Comparison of ENCODE assay signal across 9 mouse cellular contexts in genomic region chr7:5016057-5016456, GRCm38 (mm10). TPM values are rescaled to one million over a fixed set of nuclear protein-coding genes. Genes with fewer than 3 reads are reported as not detected.
DNase-seq lines count a peak whose midpoint lies in the region; ATAC-seq and TF ChIP-seq lines count a peak whose summit lies in the region.
"Had no signal": no experiment of that assay in that cellular context is flagged by ENCODE, and none has a peak within 500 bp of the region (broad histone marks: within the 10 kb centered on the region; RNA-seq: fewer than 3 reads in every experiment).

No protein-coding gene starts in this region.

- no peak for TF ChIP-seq POLR2A in CH12.LX (IDR thresholded peaks at IDR 0.05; ENCODE audit: low read depth, low read length)

- 67% methylated on average over 3 of the region's 3 CpGs for WGBS in heart, embryonic 11.5 days (ENCODE audit: insufficient replicate concordance)
- WGBS in forebrain, embryonic 13.5 days, result 70% methylated on average over 3 of the region's 3 CpGs
- WGBS in liver, embryonic 16.5 days (ENCODE audit: insufficient replicate concordance), result 28% methylated on average over 3 of the region's 3 CpGs

- intact Hi-C loops in heart, postnatal 25 days (cut with DNase I), result no loop called here
- intact Hi-C loops in left cerebral cortex, postnatal 4 days (cut with DNase I), result loop anchor here (5.0 kb wide), 1 partner anchor 36 kb away; the partner anchor contains the start of gene Zfp580

- no peak for DNase-seq in heart, postnatal 25 days (ENCODE audit: low spot score)
- DNase-seq in CH12.LX (ENCODE audit: extremely low read depth), result no peak
- no peak for DNase-seq in right cerebral cortex, postnatal 25 days
- DNase-seq in left cerebral cortex, postnatal 4 days, result no peak

- H3K27me3 ChIP-seq in heart, embryonic 11.5 days (ENCODE audit: control insufficient read depth, insufficient read depth, low read length), result no peaks in the 10 kb centered on the region
- no peaks in the 10 kb centered on the region for H3K27me3 ChIP-seq in CH12.LX (replicated peaks)
- no peaks in the 10 kb centered on the region for H3K27me3 ChIP-seq in forebrain, embryonic 13.5 days
- no peaks in the 10 kb centered on the region for H3K27me3 ChIP-seq in liver, embryonic 16.5 days (ENCODE audit: control insufficient read depth, insufficient read depth, low read depth, low read length)

- ATAC-seq in heart, embryonic 11.5 days (replicated peaks; ENCODE audit: insufficient number of reproducible peaks, low FRiP score, low TSS enrichment), result no peak
- no peak for ATAC-seq in forebrain, embryonic 13.5 days
- ATAC-seq in liver, embryonic 16.5 days (ENCODE audit: low read depth), result no peak
- ATAC-seq in granulocyte monocyte progenitor cell, adult 5-6 weeks (replicated peaks; ENCODE audit: poor library complexity, severe bottlenecking), result no peak

- H3K27ac ChIP-seq in heart, embryonic 11.5 days (ENCODE audit: low read depth, low read length), result peak overlapping the region; percentile 99
- H3K27ac ChIP-seq in CH12.LX (ENCODE audit: insufficient read depth, low read depth), result peak overlapping the region; percentile 90
- H3K27ac ChIP-seq in forebrain, embryonic 13.5 days, result peak overlapping the region; percentile 99
- H3K27ac ChIP-seq in liver, embryonic 16.5 days (ENCODE audit: low read length), result peak overlapping the region; percentile 98

- peak overlapping the region; percentile 78 for H3K4me2 ChIP-seq in heart, embryonic 11.5 days
- peak overlapping the region; percentile 74 for H3K4me2 ChIP-seq in CH12.LX (ENCODE audit: insufficient read depth, low read depth, poor library complexity, severe bottlenecking)
- H3K4me2 ChIP-seq in forebrain, embryonic 13.5 days, result peak overlapping the region; percentile 67
- peak overlapping the region; percentile 90 for H3K4me2 ChIP-seq in liver, embryonic 16.5 days (ENCODE audit: low read depth, low read length)

- H3K4me3 ChIP-seq in heart, embryonic 11.5 days (ENCODE audit: low read depth, low read length), result peak overlapping the region; percentile 83
- H3K4me3 ChIP-seq in CH12.LX (replicated peaks in 1 of 3; ENCODE audit: low read depth in 2 of 3, low read length in 2 of 3, poor library complexity in 1 of 3), result peak overlapping the region; percentile 44 to 73 (median 61)
- peak overlapping the region; percentile 68 for H3K4me3 ChIP-seq in forebrain, embryonic 13.5 days
- H3K4me3 ChIP-seq in liver, embryonic 16.5 days (ENCODE audit: low read depth, low read length), result peak overlapping the region; percentile 81

- H3K79me2 ChIP-seq in CH12.LX (replicated peaks; ENCODE audit: control insufficient read depth, extremely low read depth, insufficient read depth, poor library complexity, severe bottlenecking), result peaks cover 12% of the 10 kb centered on the region

- TF ChIP-seq EP300 in CH12.LX (IDR thresholded peaks at IDR 0.05; ENCODE audit: low read length), result no peak

- no peaks in the 10 kb centered on the region for H3K9me3 ChIP-seq in heart, embryonic 11.5 days (replicated peaks; ENCODE audit: control insufficient read depth, low read length)
- peaks cover 6% of the 10 kb centered on the region for H3K9me3 ChIP-seq in CH12.LX (replicated peaks; ENCODE audit: low read length)
- no peaks in the 10 kb centered on the region for H3K9me3 ChIP-seq in forebrain, embryonic 13.5 days (replicated peaks)
- no peaks in the 10 kb centered on the region for H3K9me3 ChIP-seq in liver, embryonic 16.5 days (replicated peaks; ENCODE audit: control insufficient read depth, low read length)

- no peak for TF ChIP-seq RAD21 in CH12.LX (IDR thresholded peaks at IDR 0.05; ENCODE audit: low read depth, low read length)

- peaks cover 4% of the 10 kb centered on the region; the same call in 1 of the 2 replicates for H3K4me1 ChIP-seq in heart, embryonic 11.5 days (ENCODE audit: control insufficient read depth, insufficient read depth, low read length)
- H3K4me1 ChIP-seq in CH12.LX (ENCODE audit: control insufficient read depth in 1 of 2, insufficient read depth in 2 of 2), result peaks cover 4 to 37% of the 10 kb centered on the region in 2 experiments
- peaks cover 17% of the 10 kb centered on the region for H3K4me1 ChIP-seq in forebrain, embryonic 13.5 days
- H3K4me1 ChIP-seq in liver, embryonic 16.5 days (ENCODE audit: control insufficient read depth, low read depth, low read length), result peaks cover 29% of the 10 kb centered on the region

- H3K9ac ChIP-seq in heart, embryonic 11.5 days (ENCODE audit: low read depth, low read length), result peak overlapping the region; percentile 96
- H3K9ac ChIP-seq in CH12.LX (ENCODE audit: insufficient read depth, low read depth), result peak overlapping the region; percentile 81
- peak overlapping the region; percentile 79 for H3K9ac ChIP-seq in forebrain, embryonic 13.5 days
- H3K9ac ChIP-seq in liver, embryonic 16.5 days (ENCODE audit: low read depth, low read length), result peak overlapping the region; percentile 88

- in situ Hi-C loops in CH12.LX (cut with MboI; ENCODE audit: low pct_ligation_motif_present, low pct_unique_long_range_greater_than_20kb, low sequenced_read_pairs), result no loop called here

- H3K36me3 ChIP-seq in heart, embryonic 11.5 days (ENCODE audit: control insufficient read depth, insufficient read depth, low read length), result peaks cover 12% of the 10 kb centered on the region
- peaks cover 23 to 32% of the 10 kb centered on the region in 2 experiments for H3K36me3 ChIP-seq in CH12.LX (replicated peaks in 1 of 2; ENCODE audit: control insufficient read depth in 1 of 2, insufficient read depth in 1 of 2, low read length in 1 of 2)
- peaks cover 28% of the 10 kb centered on the region for H3K36me3 ChIP-seq in forebrain, embryonic 13.5 days (ENCODE audit: poor library complexity, severe bottlenecking)
- peaks cover 29% of the 10 kb centered on the region for H3K36me3 ChIP-seq in liver, embryonic 16.5 days (ENCODE audit: control insufficient read depth, insufficient read depth)

- dilution Hi-C loops in CH12.LX (cut with MboI; ENCODE audit: extremely low pct_ligation_motif_present, extremely low pct_unique_long_range_greater_than_20kb, low sequenced_read_pairs), result no loop called here

- TF ChIP-seq CTCF in CH12.LX (conservative IDR thresholded peaks at IDR 0.05 in 1 of 2, IDR thresholded peaks at IDR 0.05 in 1 of 2; ENCODE audit: low read depth in 2 of 2, low read length in 2 of 2), result no peak

RNA-seq across cellular contexts. Expression of gene Gm44973, which starts 0.8 kb away (rescaled TPM):
- 0.89 TPM in 1 of 2 replicates, not detected in the other for polyA plus RNA-seq in heart, embryonic 11.5 days (2014; fragmentation: Nextera tagmentation; extraction: Ambion mirVana)
- total RNA-seq in heart, postnatal 25 days (2021), result not detected
- not detected in 2 replicates for total RNA-seq in CH12.LX (2012; rRNA removed)
- total RNA-seq in CH12.LX (2014; rRNA removed), result 1.3 and 2.1 TPM in 2 replicates
- polyA plus RNA-seq in CH12.LX (2012; ENCODE audit: insufficient read length, low read depth), result 5.2 and 6.3 TPM in 2 replicates
- 1.5 and 2.1 TPM in 2 replicates for polyA plus RNA-seq in forebrain, embryonic 13.5 days (2015; fragmentation: Nextera tagmentation; extraction: Ambion mirVana)
- 0.58 and 0.89 TPM in 2 replicates for polyA plus RNA-seq in liver, embryonic 16.5 days (2015; fragmentation: Nextera tagmentation; extraction: Ambion mirVana)
- not detected for total RNA-seq in left cerebral cortex, postnatal 4 days (2021)
- not detected in 2 replicates for total RNA-seq in granulocyte monocyte progenitor cell, adult 5-6 weeks (2014; fragmentation: Nextera tagmentation)
- 7.5 TPM in 1 of 2 replicates, not detected in the other for total RNA-seq in granulocyte monocyte progenitor cell, adult 5-6 weeks (2017)
- total RNA-seq: gastrocnemius, postnatal 4 days had no signal

RNA-seq across cellular contexts. Expression of gene Fiz1, which starts 1.6 kb away (rescaled TPM):
- polyA plus RNA-seq in heart, embryonic 11.5 days (2014; fragmentation: Nextera tagmentation; extraction: Ambion mirVana), result 25.5 and 25.9 TPM in 2 replicates
- 10 to 100 TPM; 13.6 to 24.2 TPM for total RNA-seq in heart, postnatal 25 days (2021)
- total RNA-seq in CH12.LX (2012; rRNA removed), result 23.7 and 24.3 TPM in 2 replicates
- 13.5 and 18.4 TPM in 2 replicates for total RNA-seq in CH12.LX (2014; rRNA removed)
- 37.1 and 40.8 TPM in 2 replicates for polyA plus RNA-seq in CH12.LX (2012; ENCODE audit: insufficient read length, low read depth)
- polyA plus RNA-seq in forebrain, embryonic 13.5 days (2015; fragmentation: Nextera tagmentation; extraction: Ambion mirVana), result 46.6 and 51.2 TPM in 2 replicates
- 10.4 and 12.5 TPM in 2 replicates for polyA plus RNA-seq in liver, embryonic 16.5 days (2015; fragmentation: Nextera tagmentation; extraction: Ambion mirVana)
- total RNA-seq in left cerebral cortex, postnatal 4 days (2021), result 10 to 100 TPM; 28.0 to 31.4 TPM
- total RNA-seq in granulocyte monocyte progenitor cell, adult 5-6 weeks (2014; fragmentation: Nextera tagmentation), result 27.4 and 33.9 TPM in 2 replicates
- total RNA-seq in granulocyte monocyte progenitor cell, adult 5-6 weeks (2017), result 15.6 and 23.4 TPM in 2 replicates

RNA-seq across cellular contexts. Expression of gene Zfp524, which starts 1.8 kb away (rescaled TPM):
- 10.2 and 11.0 TPM in 2 replicates for polyA plus RNA-seq in heart, embryonic 11.5 days (2014; fragmentation: Nextera tagmentation; extraction: Ambion mirVana)
- total RNA-seq in heart, postnatal 25 days (2021), result 1 to 10 TPM; 8.7 to 9.0 TPM
- total RNA-seq in CH12.LX (2012; rRNA removed) (7.9 and 8.4 TPM in 2 replicates), CH12.LX (2014; rRNA removed) (3.1 and 4.4 TPM in 2 replicates)
- polyA plus RNA-seq in CH12.LX (2012; ENCODE audit: insufficient read length, low read depth), result 2.3 and 2.8 TPM in 2 replicates
- 9.1 and 10.4 TPM in 2 replicates for polyA plus RNA-seq in forebrain, embryonic 13.5 days (2015; fragmentation: Nextera tagmentation; extraction: Ambion mirVana)
- polyA plus RNA-seq in liver, embryonic 16.5 days (2015; fragmentation: Nextera tagmentation; extraction: Ambion mirVana), result 7.8 and 10.2 TPM in 2 replicates
- 1 to 10 TPM; 3.9 to 5.0 TPM for total RNA-seq in left cerebral cortex, postnatal 4 days (2021)
- 23.3 and 30.7 TPM in 2 replicates for total RNA-seq in granulocyte monocyte progenitor cell, adult 5-6 weeks (2014; fragmentation: Nextera tagmentation)
- 8.5 and 9.3 TPM in 2 replicates for total RNA-seq in granulocyte monocyte progenitor cell, adult 5-6 weeks (2017)

RNA-seq across cellular contexts. Expression of gene Zfp865, which starts 4.1 kb away (rescaled TPM):
- polyA plus RNA-seq in heart, embryonic 11.5 days (2014; fragmentation: Nextera tagmentation; extraction: Ambion mirVana), result 3.4 and 5.5 TPM in 2 replicates
- total RNA-seq in heart, postnatal 25 days (2021), result 10 to 100 TPM; 12.8 to 15.4 TPM
- total RNA-seq in CH12.LX (2012; rRNA removed) (10.9 and 12.3 TPM in 2 replicates), CH12.LX (2014; rRNA removed) (3.7 and 4.0 TPM in 2 replicates)
- polyA plus RNA-seq in CH12.LX (2012; ENCODE audit: insufficient read length, low read depth), result 18.3 and 21.0 TPM in 2 replicates
- 5.1 and 5.4 TPM in 2 replicates for polyA plus RNA-seq in forebrain, embryonic 13.5 days (2015; fragmentation: Nextera tagmentation; extraction: Ambion mirVana)
- polyA plus RNA-seq in liver, embryonic 16.5 days (2015; fragmentation: Nextera tagmentation; extraction: Ambion mirVana), result 1.1 and 1.2 TPM in 2 replicates
- total RNA-seq in left cerebral cortex, postnatal 4 days (2021), result 10 to 100 TPM; 43.8 to 45.9 TPM
- total RNA-seq in granulocyte monocyte progenitor cell, adult 5-6 weeks (2014; fragmentation: Nextera tagmentation), result 15.2 and 18.2 TPM in 2 replicates
- total RNA-seq in granulocyte monocyte progenitor cell, adult 5-6 weeks (2017), result 8.4 and 11.2 TPM in 2 replicates

RNA-seq across cellular contexts. Expression of gene Ccdc106, which starts 4.3 kb away (rescaled TPM):
- 1.5 and 2.9 TPM in 2 replicates for polyA plus RNA-seq in heart, embryonic 11.5 days (2014; fragmentation: Nextera tagmentation; extraction: Ambion mirVana)
- total RNA-seq in heart, postnatal 25 days (2021), result under 1 TPM; 0.28 to 0.31 TPM
- total RNA-seq in CH12.LX (2012; rRNA removed) (0.46 and 0.81 TPM in 2 replicates), CH12.LX (2014; rRNA removed) (0.30 and 0.52 TPM in 2 replicates)
- polyA plus RNA-seq in CH12.LX (2012; ENCODE audit: insufficient read length, low read depth), result not detected in 2 replicates
- polyA plus RNA-seq in forebrain, embryonic 13.5 days (2015; fragmentation: Nextera tagmentation; extraction: Ambion mirVana), result 17.0 and 19.7 TPM in 2 replicates
- polyA plus RNA-seq in liver, embryonic 16.5 days (2015; fragmentation: Nextera tagmentation; extraction: Ambion mirVana), result 0.16 and 0.40 TPM in 2 replicates
- total RNA-seq in left cerebral cortex, postnatal 4 days (2021), result 10 to 100 TPM; 50.4 to 61.6 TPM
- 1.8 TPM in 1 of 2 replicates, not detected in the other for total RNA-seq in granulocyte monocyte progenitor cell, adult 5-6 weeks (2014; fragmentation: Nextera tagmentation)
- total RNA-seq in granulocyte monocyte progenitor cell, adult 5-6 weeks (2017), result not detected in 2 replicates
